Mouse (Mus musculus) frontal cortex, postnatal 10 days (tissue): ENCODE measurements around the gene Hspb11.

Experiments used
- DNase-seq, 2 experiments: peaks; one replicate each; pipeline ENCODE4 v3.0.0; 2022; ENCODE audit warnings: low spot score in 2 of 2, mixed read lengths in 1 of 2

Gene Hspb11

DNA sequence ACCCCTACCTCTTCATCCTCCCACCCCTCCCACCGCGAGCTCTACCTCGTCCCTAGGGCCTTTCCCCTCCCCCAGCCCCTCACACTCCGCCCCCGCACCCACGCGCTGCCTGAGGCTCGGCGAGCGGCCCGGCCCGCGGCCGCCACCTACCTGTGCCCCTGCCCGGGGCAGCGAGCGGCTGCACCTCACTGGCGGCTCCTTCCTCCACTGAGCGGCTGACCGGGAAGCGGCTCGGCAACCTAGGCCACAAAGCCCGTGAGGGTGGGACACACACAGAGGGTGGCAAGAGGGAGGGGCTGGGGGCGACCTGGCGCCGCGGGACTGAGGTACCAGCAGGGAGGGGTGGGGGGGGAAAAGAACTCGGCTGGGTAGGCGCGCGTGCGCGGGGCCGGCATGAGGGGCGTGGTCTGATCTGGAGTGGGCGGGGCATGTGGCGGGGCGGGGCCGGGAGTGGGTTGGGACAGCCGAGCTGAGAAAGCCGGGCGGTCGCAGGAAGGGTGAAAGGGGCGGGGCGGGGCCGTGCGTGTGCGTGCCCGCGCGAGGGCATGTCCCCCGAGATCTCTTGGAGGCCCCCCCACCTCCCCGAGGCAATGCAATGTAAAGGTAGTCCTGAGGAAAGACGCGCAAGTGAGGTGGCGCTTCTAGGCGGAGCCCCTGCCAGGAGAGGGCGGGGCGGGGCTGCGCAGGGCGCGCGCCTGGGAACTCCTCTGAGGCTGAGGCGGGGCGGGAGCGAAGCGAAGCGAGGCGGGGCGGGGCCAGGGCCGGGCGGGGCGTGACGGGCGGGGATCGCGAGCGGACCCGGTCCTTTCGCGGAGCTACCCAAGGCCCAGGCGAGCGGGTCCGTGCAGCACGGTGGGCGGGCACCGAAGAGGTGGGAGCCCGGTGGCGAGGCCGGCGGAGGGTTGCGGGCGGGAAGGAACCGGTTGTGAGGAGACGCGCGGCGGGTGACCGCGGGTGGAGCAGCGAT is at the start of gene Hspb11, which contains the start of gene Lrrc42:
TSS of gene Hspb11 (plus strand) at position 469 of the 967 bp plus-strand sequence.
TSS of gene Lrrc42 (minus strand) at position 408 of the 967 bp plus-strand sequence.
- DNase-seq = peak; percentile 92 to 93

DNA sequence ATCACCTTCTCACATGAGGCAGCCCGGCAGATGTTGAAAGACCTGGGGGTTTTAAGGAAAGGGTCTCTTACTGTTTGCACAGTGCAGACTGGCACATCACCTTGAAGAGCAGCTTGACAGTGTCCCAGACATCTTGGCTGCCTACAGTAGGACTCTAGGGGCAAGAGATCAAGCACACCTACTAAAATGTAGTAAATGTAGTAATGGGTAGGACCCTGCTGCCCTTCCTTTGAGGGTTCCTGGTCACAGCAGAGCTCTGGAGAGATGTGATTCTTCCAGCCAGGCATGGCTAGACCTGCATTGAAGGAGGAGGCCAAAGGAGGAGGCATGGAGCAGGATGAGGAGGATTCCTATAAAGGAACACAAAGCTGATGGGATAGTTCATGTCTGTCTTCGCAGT is 46.4 kb upstream of the Hspb11 start:
- DNase-seq = no peak

DNA sequence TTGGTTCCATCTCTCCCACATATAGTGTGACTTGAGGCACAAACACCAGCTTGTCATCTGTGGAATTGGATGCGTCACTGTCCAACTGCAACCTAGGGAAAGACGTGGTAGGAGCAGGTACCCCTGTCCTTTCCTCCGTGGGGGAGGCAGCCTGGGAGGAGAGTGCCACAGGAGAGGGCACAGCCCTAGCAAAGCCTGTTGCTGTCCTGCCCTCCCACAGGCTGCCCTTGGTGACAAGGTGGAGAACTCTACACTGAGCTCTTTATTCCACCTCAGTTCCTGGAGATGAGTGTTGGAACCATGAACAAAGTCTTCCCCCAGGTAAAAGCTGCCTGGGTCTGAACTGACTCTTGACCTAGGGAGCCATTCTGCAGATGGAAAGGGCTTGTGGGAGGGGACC is 44.5 kb upstream of the Hspb11 start, which contains the start of gene Ldlrad1:
TSS of gene Ldlrad1 (plus strand) at position 301 of the 400 bp plus-strand sequence.
- DNase-seq = no peak

DNA sequence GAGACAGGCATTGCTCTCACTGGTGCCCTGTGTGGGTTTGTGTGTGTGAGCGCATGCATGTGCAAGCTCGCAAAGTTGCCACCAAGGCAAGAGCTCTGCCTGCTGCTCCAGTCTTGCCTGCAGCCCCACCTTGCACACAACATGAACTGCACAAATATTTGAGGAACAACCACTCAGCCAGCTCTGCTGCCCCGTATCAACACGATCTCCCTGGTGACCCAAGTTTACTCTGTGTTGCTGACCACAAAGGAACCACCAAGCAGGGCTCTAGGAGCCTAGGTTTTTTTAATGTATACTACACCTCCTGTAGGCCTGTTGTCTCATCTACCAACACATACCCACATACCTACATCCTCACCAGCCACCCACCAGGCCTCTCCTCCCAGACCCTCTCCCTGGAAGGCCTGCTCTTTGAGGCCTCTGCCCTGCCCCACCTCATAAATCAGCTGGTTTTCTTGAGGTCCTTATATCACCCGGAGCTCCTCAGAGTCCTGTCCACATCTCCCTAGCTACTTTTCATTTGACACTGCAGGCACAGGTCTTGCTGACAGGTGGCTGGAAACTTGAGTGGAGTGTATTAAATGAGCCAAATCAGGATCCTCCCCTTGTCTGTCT is 42.8 kb upstream of the Hspb11 start:
- no peak for DNase-seq

DNA sequence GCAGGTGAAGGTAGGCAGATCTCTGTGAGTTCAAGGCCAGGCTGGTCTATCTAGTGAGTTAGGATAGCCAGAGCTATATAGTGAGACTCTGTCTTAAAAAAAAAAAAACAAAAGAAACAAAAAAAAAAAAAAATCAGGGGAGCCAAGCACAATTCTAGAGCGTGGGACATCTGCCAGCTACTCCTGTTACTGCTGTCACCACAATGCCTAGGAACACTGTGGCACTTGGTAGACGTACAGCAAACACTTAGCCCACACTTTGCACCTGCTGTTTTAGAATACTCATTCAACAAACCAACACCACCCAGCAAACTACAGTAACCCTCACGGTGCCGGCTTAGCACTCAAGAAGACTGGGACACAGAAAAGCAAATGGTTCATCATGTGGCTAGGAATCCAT is 41.9 kb upstream of the Hspb11 start:
- DNase-seq = no peak

DNA sequence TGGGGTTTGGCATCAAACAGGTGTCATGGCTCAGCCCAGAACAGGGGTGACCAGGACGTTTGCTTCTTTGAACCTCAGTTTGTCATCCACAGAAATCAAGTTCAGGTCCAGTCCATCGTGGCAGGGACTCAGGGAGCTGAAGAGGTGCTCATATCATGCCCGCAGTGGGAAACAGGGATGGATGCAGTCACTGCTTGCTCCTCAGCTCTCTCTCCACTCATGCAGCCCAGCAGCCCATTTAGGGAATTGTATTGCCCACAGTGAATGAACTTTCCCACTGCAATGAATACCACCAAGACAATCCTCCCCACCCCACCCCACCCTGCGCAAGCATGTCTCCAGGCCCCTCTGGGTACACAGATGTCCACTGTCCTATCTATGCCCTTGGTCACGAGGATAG is 41.5 kb upstream of the Hspb11 start:
- DNase-seq = no peak

DNA sequence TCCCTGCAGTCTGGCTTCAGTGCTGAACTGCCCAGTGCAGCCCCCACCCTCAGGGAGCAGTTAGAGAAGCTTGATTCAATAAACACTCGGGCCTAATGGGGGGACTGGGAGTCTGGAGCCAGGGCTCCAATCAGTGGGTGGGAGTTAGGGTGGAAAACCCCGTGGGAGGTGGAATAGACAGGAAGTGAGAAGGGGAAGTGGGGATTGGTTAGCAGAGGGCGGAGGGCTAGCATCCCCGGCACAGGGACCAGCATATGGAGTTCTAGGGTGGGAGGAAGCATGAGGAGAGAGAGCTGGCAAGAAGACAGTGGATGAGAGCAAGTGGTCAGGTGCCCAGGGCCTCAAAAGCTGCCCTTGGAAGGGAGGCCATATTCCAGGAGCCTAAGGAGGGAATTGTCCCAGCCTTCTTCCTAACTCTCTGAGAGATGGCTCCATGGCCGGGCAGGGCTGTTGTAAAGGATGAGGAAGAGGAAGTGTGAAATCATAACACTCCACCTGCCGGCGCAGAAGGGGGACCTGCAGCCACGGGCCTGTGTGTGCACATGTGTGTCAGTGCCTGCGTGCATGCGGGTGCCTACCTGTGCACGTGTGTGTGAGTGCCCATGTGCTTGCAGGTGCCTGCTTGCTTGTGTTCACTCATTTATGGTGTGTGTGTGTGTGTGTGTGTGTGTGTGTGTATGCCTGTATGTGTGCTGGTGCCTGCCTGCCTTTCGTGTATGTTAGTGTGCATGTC is 39.9 kb upstream of the Hspb11 start:
- DNase-seq = no peak

DNA sequence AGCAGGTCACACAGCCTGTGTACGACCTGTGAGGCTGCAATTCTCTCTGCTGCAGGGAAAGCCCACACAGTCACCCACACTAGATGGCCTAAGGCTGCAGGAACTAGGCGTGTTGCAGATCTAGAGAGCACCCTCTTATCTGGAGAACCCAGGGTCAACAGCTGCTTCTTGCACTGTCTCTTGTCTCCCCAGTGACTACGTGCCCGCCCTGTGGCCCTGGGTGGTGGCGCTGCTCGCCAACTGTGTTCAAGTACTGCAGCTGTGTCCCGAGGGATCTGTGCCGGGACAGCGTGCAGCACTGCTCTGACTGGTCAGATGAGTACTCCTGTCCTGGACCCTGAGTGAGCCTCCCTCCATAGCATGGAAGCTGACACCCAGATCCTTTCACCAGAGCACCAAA is 35.8 kb upstream of the Hspb11 start:
- no peak for DNase-seq

DNA sequence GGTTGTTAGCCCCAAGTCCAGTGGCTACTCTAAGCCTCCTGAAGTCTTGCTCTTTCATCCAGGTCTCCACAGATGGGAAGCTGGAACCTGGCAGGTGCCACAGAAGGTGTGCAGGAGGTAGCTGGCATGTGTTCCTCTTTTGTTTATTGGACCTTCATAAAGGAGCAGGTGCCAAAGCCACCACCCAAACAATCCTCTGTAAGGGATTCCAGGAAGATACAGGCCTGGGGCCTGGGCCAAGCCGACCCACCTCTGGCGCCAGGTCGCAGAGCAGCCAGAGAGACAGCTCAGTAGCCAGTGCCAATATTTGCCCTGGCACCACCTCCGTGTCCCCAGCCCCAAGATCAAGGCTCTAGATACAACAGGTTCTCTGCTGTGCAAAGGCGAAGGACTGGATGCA is 31.9 kb upstream of the Hspb11 start:
- DNase-seq = no peak

DNA sequence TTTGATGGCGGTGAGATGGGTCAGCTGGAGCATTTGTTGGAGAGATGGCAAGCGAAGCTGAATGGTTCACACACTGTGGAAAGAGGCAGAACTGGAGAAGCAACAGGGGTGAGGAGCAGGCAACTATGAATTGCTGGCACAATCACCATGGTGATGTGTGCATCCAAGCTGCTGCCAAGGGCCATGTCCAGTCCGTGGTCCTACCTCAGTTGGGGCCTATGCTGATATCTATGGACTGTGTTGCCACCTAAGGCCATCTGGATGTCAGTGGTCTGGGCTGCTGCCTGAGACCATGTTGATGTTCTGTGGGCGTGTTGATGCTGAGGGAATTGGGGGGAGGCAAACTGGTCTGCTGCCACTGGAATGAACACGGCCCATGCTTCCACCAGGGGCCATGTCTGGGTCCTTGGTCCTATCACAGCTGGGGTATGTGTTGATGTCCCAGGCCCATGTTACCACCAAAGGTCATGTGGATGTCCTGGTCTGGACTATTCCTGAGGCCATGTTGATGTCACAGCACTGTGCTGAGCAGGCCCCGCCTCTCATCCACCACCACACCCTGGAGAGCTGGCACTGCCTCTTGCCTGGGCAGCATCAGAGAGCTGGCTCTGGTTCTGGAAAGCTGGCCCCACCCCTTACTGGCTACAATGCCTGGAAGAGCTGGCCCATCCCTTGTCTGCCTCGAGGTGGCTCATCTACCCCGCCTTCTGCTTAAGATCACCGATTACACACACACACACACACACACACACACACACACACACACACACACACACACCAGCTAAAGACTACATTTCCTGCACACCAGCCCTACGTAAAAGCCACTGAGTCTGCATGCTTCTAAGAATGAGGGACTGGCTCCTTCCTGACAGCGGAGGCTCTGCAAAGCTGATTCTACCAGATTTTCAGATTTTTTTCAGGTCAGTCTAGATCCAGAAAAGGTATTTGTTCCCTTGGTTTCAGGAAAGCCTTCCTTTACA is 29.9 kb upstream of the Hspb11 start:
- DNase-seq = peak in 1 of 2 experiments; percentile 17

DNA sequence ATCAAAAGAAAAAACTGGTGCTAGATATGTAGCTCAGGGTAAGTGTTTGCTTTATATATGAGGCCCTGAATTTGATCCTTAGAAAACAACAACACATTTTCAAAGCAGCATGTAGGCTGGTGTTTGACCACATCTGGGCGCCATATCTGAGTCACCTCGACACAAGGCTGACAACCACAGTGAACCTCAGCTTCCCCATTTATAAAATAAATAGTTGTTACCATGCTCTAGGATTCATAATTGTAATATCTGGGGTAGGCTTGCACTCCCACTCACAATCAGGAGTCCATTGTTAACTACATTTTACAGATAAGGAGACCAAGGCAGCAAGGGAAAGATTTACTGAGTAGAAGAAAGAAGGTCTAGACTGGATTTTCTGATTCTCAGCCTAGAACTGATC is 27.1 kb upstream of the Hspb11 start:
- DNase-seq = no peak

DNA sequence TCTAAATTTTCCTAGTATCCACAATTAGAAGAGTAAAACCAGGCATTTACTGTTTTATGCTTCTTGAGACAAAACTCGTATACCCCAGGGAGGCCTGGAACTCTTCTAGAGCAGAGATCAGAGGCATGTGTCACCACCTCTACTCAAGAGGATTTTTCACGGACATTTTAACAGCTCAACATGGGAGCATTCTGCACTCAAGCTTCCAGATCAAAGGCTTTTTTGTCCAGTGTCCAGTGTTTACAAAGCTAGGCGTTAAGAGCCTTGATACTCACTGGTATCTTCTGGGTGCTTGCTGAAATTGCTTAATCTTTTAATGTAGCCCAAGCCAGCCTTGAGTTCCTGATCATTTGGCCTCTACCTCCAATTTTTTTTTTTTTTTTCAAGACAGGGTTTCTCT is 21.2 kb upstream of the Hspb11 start:
- DNase-seq = no peak

DNA sequence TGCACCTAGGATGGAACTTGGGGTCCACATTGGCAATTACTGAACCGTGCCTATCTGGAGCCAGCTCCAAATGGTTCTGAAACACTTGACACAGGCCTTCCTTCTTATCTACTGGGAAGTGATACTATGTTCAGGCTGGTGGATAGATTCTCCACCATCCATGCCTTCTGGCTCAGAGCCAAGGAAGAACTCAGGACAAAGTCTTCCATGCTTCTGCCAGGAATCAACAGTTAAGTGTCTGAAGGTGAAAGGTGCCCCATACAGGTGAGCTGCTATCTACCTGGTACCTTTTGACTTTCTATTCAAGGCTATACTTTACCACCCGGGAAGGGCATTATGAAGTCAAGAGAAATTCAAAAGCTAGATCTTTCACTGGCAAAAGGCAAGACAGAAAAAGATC is 15.1 kb upstream of the Hspb11 start:
- DNase-seq = no peak

DNA sequence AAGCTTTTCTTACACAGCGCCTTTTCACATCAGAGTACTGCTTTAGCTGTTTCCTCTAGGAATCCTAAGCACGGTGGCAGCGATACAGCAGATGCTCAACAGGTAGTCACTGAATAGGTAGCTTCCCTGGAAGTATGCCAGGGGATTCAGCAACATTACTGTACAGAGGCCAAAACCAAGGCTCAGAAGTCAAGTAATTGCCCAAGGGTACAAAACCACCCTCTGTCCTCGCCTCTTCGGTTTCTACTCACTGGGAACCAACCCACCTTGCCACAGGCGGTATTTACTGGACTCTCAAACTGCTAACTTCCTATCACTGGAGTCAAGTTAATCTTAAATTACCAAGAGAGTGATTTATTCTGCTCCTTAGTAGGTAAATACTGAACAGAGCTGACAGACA is 13.2 kb upstream of the Hspb11 start:
- DNase-seq = no peak

DNA sequence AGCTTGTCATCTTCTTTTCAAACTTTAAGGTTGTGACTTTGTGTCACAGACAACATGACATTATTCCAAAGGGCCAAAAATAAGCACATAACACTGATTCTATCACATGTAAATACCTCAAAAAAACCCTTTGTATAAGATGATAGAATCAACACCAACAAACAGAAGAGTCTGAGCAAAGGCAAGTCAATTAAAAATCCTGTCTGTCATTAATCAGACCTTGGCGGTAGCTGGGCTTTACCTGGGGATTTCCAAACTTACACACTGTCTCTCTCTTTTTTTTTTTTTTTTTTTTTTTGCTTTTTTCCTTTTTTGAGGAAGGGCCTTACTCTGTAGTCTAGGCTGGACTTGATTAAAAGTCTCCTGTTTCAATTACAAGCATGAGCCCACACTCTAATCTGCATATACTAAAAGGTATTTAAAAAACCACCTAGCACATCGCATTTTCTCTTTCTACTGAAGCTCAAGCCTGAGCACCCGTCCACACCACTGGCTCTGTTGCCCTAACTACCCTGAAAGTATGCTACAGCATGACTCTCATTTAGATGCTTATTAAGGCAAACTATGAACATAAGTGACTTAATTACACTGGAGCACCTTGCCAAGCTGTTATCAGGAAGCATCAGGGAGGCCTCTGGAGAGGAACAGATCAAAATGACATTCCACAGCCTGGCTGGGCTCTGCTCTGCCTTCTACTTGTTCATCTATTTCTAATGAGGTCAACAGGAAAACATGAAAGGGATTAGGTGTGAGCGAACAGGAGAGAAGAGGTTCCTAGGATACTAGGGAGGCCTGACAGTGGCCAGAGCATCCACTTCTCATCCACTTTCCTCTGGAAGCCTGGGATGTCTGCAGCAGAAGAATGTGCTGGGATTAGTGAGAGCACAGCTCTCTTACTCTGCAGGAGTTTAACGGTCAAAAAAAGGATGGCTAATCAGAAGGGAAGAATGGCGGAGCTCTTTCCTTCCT is 9.7 kb upstream of the Hspb11 start:
- no peak for DNase-seq

DNA sequence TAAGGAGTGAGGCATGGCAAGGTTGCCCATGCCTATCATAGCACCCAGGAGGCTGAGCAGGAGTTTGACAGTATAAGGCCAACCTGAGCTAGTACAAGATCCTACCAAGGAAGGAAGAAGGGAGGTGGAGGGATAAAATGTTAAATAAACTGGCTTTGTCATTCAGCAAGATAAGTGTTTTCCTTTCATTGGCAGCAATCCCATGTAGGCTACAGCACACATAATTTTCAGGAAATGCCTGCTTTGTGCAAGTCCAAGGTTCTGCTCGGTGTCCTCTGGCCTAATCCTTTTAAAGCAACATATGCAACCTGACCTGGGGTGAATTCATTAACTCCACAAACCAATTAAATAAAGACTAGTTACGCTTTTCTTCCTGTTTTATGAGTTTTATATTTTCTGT is 8.0 kb upstream of the Hspb11 start:
- DNase-seq = no peak

DNA sequence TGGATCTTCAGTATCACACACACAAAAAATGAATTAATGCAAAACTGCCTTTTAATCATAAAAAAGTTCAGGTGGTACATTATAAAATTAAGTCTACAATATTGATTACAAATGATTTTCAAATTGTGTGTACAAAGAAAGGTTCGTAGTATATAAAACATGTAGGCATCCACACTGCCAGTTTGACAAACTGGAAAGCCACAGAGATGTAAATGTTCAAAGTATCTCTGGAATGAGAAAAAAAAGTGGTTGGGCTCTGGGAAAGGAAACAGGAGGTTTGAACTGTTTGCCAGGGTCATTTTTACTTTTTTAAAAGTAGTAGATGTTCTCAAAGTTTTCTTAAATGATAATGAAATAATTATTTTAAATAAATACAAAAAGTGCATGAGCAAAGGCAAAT is 7.4 kb upstream of the Hspb11 start:
- no peak for DNase-seq

DNA sequence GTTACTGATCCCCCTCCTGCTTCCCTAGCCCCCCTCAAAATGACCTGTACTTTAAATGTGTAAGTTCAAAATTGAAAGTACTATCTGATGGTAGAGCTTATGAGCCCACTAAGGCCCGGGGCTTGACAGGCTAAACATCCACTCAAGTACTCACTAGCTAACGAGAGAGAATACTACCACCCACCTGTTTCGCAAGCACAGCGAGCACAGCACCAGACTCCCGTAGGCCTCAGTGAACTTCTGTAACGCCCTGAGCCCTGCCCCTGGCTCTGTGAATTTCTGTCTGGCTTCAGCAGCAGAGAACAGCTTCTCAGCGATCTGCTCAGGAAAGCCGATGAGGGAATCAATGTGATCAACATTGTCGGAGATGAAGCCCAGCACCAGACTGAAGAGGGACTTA is 6.3 kb upstream of the Hspb11 start:
- no peak for DNase-seq

DNA sequence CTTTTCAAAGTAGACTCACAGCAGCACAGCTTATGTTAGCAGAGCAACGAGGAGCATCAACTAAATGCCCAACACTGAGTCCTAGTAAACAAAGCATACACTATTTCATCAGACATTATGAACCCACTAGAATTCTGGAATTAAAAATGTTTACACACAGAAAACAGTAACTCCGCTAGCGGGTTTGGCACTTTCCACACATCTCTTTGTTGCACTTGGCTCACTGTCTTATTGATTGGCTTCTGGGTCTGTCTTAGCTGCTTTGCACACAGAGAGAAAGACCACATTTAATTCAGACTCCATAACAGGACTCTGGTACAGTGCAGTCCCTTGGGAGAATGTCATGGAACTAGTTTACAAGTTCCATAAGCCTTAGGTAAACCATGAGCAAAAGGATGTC is 5.3 kb upstream of the Hspb11 start:
- no peak for DNase-seq

DNA sequence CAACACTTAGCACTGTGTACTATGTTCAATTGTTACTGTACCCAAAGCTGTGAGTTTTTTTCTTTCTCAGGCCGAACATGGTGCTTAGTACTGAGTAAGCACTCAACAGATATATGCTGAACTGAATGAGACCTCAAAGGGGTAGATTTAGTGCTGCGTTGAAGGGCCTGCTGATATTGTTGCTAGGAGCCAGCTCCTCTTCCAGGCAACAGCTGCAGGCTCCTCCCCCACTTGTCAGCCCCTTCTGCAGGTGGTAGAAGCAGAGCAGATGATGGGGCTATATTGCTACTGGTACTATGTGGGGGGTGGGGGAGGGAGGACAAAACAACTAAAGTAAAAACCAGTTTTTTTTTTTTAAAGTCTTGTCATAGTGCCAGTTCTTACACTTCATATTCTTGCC is 3.9 kb upstream of the Hspb11 start:
- DNase-seq = peak in 1 of 2 experiments; percentile 26
